Mouse (Mus musculus) CD4-positive naive resting alpha-beta T cell, adult 57 days (primary cell): Measurements from ENCODE around the gene Aqp8. TPM values are rescaled to one million over a fixed set of nuclear protein-coding genes. Genes with fewer than 3 reads are reported as not detected.

Experiments
- total RNA-seq: library from RNA; stranded (reverse); gene quantifications from one replicate; pipeline ENCODE4 v1.2.4, GENCODE M21; 2023

Gene Aqp8
- total RNA-seq = not detected

GRCm38 (mm10) chr7:123462070-123462501 lies at the start of gene Aqp8:
Gene Aqp8, plus strand, starts transcription at chr7:123462291.

GRCm38 (mm10) chr7:123500239-123501219 lies 38.4 kb downstream of the Aqp8 start, which contains the start of gene Zkscan2:
Gene Zkscan2, minus strand, starts transcription at chr7:123500449.

Other genes with a start within 250 kb of the Aqp8 start
- not detected for gene Slc5a11, start 247.5 kb upstream of the Aqp8 start, total RNA-seq
- gene Lcmt1, start 92.5 kb upstream of the Aqp8 start, total RNA-seq = 17.1 TPM
- 55.6 TPM for gene Arhgap17, start 92.4 kb upstream of the Aqp8 start, total RNA-seq
- 0.12 TPM for gene Zkscan2, start 38.2 kb downstream of the Aqp8 start, total RNA-seq